Mouse (Mus musculus): ENCODE results near the gene Dolpp1.

Dolpp1 gene

DNA sequence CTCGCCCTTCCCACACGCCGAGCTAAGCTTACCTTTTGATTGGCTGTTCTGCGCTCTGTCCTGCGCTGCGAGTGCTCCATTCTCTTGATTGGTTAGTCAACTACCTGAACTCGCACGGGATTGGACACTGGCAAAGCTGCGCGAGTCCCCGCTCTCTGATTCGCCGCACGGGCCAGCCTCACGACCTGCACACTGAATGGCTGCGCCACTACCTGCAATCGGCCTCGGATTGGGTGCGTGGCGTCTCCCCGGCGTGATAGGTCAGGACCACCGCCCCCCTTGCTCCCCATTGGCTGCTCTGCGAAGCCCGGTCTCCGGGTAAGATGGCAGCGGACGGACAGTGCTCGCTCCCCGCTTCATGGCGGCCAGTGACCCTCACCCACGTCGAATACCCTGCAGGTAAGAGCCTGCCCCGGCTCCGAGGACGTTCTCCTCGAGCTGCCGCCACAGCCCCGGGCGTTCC, at the start of gene Dolpp1:
Gene Dolpp1 (plus strand): TSS at position 141 of the 463 bp plus-strand sequence.
- peak; percentile 96 for DNase-seq (ENCODE audit: low read depth, low spot score)

DNA sequence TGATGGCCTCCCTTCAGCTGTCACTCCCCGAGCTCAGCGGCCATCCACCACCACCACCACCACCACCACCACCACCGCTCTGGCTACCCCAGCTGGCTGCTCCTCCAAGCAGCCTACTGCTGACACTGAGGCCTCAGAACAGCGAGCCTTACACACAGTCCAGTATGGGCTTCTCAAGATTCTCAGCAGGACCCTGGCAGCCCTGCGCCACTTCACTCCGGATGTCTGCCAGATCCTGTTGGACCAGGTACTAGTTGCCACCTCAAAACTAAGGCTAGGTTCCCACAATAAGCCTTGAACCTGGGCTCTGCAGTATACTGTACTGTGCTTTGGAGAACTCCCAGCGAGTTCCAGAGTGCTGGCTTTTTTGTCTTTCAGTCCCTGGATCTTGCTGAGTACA, 49.5 kb upstream of the Dolpp1 start:
- no peak for DNase-seq (ENCODE audit: low read depth, low spot score)

DNA sequence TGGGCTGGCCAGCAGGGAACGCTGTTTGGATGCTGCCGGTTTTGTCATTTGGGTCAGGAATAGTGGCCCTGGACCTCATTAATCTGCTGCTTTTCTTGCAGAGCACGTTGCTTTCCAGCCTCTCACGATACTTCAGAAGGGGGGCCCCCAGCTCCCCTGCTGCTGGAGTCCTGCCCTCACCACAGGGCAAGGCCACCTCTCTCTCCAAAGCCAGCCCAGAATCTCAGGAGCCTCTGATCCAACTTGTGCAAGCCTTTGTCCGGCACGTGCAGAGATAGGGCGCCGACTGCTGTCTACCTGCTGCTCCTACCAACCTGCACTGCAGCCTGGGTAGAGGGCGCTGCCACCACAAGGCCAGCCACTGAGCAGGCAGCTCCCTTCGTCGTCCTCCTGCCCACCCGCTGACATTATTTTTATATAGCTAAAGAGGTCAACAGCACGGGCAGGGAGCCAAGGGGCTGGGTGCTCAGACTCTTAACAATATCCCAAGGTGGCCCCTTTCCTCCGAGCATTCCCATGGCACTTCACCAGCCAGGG, 48.4 kb upstream of the Dolpp1 start:
- DNase-seq (ENCODE audit: low read depth, low spot score), result no peak

DNA sequence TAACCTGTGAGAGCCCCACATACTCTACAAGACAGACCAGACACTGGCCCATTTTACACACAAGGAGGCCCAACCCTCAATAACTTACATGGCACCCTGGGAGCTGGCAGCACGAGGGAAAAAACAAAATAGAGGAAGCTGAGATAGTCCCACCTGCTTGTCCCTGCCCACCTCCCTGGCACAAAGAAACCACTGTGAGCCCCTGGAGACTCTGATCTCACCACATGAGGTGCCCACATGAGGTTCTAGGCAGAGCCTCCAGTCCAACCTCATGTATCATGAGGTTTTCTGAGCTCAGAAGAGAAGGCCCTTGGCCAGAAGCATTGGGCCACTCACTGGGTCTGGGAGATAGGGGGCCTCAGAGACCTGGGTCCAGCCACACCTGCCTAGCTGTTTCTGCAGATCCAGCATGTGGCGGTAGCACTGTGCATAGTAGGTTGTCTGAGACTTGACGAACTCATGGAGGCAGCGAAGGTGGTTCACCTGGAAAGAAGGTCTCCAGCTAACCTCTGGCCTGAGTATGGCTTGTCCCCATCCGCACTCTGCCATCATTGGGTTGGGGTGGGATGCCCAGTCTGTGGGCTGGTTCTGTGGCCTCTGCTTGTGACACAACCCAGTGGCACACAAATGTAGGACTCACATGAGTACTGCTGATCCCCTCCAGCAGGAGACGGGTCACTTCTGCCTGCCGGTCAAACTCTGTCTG, 45.9 kb upstream of the Dolpp1 start:
- DNase-seq (ENCODE audit: low read depth, low spot score), result no peak

DNA sequence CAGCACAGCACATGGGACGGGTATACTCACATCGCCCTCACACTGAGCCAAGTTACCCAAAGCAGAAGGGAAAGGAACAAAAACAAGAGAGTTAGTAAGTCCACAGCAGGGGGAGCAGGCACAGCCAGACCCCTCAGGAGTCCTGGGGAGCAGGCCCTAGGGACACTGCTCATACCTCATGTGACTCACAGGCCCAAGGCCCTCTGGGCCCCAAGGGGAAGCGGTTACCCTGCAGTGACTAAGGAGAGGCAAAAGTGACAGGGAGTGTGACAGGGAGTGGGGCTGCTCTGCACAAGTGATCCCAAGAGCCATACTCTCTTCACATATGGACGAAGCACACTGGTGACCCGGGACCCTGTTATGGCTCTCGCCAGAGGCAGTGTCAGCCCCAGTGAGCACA, 42.9 kb upstream of the Dolpp1 start:
- DNase-seq (ENCODE audit: low read depth, low spot score), result no peak

DNA sequence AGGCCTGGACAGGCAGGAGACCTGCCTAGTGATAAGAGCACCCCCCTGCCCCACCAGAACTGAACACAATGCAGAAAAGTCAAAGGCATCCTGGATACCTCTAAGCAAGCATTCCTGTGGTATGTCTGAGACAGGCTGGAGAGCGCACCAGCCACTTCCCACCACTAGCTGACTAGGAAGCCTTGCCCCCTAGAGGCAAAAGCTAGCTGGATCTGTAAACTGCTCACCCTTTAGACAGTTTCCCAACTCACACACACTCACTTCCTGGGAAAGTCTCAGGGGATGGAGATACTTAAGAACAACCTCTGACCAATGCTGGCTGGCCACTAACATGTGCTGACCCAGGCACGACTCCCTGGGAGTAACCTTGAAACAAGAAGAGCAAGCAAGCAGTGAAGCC, 40.9 kb upstream of the Dolpp1 start:
- DNase-seq (ENCODE audit: low read depth, low spot score), result no peak

DNA sequence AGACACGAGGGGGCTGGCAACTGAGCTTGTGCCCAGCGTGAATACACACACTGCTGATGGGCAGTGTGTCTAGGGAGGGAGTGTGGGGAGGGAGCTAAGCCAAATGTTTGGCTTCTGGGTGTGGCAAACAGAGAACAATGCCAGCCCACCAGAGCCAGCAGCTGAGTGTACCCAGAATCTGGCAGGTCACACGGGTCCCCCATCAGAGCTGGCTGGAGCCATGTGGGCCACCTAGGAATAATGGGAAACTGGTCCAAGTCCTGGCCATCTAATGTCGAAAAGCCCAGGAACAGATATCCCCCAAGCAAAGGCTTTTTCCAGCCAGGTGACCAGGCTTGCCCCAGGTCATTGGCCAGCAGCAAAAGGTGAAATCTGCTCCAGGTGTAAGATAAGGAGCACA, 36.2 kb upstream of the Dolpp1 start:
- no peak for DNase-seq (ENCODE audit: low read depth, low spot score)

DNA sequence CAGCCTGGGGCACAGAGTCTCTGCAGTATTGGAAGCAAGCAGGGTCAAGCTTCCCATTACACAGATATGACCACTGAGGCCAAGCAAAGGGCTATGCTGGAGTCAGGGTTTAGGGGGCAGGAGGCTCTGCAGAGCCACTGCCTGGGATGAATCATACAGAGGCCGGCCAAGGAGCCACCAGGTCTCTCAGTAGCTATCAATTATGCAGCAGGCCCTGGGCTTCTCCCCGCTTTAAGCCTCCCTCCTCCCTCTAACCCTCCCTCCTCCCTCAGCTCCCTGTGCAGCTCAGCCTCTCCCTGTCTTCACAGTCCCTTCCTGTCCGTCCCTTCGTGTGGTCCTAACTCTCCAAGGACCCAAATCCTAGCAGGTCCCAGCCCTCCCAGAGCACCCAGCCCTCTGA, 35.8 kb upstream of the Dolpp1 start:
- no peak for DNase-seq (ENCODE audit: low read depth, low spot score)

DNA sequence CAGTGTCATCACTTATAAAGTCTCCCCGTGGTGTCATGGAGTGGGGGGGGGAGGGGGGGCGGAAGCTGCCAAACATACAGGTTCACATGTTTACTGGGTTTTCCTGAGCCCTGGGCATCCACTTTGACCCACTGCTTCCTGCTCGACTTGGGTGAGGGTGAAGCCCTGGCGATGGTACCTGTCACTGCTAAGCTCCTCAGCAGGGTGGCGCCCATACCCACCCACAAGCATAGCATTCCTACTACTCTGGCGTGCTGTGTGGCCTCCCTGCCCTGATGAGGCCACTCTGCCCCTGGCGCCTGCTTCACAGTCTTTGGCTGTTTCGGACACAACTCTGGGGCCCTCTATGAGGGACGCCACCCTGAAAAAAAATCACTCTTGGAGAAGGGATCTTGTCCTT, 35.1 kb upstream of the Dolpp1 start:
- DNase-seq (ENCODE audit: low read depth, low spot score), result no peak

DNA sequence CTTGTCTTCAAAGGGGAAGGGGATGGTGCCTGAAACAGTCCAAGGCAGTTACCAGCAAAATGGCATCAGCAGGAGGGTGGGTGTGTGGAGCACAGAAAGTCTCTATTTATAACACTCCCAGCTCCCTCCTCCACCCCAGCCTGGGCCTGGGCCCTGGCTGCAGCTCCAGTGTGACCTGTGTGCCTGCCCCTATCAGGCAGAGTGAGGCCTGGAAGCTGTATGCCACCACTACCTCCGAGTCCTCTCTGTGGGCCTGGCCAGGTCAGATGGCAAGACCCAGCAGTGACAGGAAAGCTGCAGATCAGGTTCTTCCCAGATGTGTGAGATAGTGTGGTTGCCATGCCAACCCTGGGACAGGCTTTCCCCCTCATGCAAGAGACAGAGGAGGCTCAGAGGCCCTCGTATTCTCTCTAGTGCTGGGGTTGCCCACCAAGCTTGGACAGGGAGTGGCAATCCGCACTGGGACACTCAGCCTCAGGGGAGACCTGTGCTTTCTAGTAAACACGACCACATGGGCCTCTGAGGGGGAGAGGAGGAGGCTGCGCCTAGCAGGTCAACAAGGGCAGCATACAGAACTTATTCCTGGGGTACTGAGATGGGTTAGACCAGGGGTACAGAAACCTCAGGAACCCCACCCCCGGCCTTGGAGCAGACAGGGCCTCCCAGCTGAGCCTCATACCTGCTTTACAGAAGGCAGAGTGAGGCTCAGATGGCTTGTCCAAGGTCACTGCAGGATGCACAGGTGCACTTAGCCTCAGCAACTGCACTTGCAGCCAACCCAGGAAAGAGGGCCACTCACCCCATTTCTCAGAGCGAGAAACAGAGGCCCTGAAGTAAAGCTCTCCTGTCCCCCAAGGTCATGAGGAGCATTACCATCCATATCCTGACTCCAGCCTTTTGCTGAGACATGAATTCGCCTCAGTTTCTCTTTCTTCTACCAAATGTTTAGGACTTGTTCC, 34.2 kb upstream of the Dolpp1 start:
- no peak for DNase-seq (ENCODE audit: low read depth, low spot score)

DNA sequence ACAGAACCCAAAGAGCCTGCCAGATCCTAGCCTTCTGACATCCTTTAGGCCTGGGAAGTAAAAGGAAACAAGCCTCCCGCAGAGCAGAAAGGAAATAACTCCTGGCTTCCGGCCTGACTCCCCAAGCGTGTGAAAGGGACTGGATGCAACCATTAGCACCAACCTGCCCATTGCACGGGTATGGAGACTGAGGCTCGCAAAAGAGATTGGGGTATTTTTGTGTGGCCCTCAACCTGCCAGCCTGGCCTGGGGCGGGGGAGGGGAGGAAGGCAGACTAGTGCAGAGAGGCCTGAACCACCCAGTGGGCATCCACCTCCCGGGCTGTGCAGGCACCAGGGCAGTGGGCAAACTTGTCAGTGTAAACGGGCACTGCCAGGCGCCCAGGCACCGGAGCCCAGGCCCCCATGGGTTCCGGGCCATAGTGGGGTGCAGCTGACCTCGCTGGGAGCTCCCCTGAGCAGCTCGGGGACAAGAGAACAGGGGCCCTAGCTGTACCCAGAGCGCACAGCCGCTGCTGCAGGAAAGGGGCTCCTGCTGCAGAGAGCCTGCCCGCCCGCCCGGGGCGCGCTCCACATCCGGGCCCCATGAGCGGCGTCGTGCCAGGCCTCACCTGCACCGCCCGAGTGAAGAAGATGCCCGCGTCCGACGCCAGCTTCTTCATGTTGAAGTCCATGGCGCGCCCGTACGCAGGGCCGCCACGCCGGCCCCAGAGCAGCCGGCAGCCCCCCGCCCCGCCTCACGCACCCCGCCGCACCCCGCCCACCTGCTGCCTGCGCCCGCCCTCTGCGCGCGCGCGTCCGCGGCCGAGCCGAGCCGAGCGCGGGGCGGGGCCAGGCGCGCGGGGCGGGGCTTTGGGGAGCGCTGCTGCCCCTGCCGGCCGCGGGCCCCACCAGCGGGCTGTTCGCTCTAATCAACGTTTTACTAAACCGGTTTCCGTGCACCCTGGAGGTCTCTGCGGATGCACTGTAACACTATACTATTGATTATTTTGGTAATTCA, 33.2 kb upstream of the Dolpp1 start, which contains the start of gene Sh3glb2:
Gene Sh3glb2 (minus strand): TSS at position 805 of the 999 bp plus-strand sequence.
- DNase-seq (ENCODE audit: low read depth, low spot score), result peak; percentile 82

DNA sequence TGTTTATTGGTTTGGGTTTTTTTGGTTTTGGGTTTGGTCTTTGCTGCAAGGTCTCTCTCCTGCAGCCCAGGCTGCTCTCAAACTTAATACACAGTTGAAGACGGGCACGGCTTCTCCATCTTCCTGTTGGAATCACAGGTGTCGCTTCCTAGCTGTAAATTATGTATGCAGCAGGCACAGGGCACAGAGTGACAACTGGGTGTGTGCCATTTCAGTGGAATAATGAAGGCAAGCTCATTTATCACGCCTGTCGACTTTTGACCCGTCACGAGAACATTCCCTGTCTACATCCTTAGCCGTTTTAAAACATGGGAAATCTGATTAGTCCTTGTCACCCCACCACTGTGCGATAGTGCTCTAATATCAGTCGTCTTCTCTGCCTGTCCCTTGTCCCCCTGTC, 31.4 kb upstream of the Dolpp1 start:
- no peak for DNase-seq (ENCODE audit: low read depth, low spot score)

DNA sequence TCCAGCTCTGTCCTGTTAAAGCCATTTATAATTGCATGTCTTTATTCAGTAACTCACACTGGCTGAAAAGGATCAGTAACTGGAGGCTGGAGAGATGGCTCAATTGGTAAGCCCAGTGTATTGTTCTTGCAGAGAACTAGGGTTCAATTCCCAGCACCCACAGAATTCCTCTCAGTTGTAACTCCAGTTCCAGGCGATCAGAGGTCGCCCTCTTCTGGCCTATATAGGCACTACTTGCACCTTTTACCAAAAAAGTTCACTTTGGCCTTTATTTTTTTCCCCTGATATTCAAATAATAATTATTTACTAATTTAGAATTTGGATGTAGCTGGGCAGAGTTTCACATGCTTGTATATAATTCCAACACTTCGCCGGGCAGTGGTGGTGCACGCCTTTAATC, 29.2 kb upstream of the Dolpp1 start:
- no peak for DNase-seq (ENCODE audit: low read depth, low spot score)

DNA sequence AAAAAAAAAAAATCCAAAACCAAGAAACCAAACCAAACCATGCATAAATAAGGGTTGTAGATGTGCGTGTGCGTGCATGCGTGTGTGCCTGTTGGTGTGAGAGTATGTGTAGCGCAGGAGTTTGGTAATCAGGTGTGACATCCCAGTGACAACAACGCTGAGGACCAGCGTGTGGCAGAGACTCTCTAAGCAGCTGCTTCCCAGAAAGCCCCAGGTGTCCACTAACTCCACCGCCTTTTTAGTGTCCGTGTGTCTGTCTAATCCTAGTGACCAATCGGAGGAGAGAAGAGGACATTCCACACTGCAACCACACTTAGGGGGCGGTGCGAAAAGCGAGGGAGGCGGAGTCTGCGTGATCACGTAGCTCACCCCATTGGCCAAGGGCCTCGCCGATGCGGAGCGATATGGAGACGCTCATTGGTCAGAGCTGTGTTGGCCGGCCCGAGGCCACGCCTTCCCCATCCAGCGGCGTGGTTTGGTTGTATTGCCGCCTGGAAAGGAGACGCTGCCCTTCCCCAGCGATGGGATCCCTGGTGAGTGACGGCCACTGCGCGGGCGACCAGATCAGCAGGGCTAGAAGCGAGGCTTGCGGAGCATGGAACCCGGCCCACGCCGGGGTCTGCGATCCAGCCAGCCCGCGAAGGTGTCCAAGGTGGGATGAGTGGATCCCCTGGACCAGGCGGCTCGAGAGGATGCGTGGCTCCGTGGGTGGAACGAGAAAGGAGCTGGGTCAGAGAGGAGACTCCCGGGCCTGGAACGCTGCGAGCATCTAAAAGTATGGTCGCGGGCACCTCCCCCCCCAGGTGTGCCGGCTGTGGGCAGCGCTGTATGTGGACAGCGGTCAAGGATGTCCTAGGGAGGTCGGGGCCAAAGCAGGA, 28.0 kb upstream of the Dolpp1 start, which contains the start of gene Miga2:
Gene Miga2 (plus strand): TSS at position 461 of the 878 bp plus-strand sequence.
- peak; percentile 99 for DNase-seq (ENCODE audit: low read depth, low spot score)

DNA sequence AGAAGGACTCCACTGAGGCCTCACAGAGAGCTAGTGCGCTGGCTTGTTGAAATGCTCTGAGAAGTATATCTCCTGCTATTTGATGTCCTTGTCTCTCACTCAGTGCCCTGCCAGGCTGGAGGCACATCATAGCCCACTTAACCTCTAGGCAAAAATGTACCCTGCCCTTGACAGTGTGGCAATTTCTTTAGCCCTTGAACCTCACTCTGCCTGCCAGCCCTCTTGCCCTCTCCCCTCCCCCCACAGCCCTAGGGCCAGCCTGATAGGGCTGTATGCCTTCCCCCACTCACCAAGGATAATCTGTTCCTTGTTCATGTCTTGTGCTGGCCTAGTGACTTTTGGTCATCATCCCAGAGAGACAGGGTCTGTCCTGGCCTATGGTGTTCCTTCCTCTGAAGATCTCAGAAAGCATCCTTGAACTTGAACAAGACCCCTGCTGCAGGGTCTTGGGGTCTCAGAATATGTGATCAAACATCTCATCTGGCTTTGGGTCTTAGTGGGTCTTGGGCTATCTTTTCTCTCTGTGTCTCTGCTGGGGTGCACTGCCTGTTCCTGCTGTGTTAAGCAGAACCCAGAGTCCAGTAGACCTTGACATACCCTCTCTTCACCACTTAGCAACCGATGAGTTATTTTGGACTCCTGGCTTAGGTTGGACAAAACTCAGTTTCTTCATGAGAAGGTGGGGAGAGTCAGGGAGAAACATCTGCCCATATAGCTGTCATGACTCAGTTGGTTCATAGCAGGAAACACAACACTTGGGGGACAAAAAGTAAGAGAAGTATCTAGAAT, 26.6 kb upstream of the Dolpp1 start:
- no peak for DNase-seq (ENCODE audit: low read depth, low spot score)

DNA sequence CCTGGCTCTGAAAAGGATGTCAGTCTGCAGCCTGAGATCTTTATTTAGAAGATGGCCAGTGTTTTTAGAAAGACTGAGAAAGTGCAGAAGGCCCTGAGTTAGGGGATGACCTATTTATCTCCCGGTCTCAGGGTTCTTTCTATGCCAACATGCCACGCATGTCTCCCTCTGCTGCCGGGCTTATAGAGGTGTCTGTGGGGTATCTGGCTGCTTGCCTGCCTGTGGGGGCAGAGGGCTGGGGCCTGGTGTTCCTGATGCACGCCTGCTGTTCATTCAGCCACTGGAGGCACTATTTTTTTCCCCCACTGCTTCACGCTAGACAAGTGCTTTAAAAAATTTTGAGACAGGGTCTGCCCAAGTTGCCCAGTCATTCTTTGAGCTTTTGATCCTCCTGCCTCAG, 25.9 kb upstream of the Dolpp1 start:
- no peak for DNase-seq (ENCODE audit: low read depth, low spot score)

DNA sequence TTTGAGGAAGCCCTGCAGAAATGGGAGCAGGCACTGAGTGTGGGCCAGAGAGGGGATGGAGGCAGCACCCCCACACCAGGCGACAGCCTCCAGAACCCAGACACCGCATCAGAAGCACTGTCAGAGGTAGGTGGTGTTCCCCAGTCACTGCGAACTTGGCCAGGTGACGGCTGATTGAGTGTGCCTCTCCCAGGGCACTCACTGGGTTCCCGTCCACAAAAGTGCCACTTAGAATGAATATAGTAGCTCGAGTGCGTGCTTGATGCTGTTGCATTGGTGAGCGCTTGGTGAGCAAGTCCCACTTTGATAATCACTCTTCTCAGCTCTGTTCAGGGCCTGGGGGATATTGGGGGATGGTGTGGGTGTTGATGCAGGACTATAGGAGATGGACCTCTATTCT, 20.5 kb upstream of the Dolpp1 start:
- no peak for DNase-seq (ENCODE audit: low read depth, low spot score)

DNA sequence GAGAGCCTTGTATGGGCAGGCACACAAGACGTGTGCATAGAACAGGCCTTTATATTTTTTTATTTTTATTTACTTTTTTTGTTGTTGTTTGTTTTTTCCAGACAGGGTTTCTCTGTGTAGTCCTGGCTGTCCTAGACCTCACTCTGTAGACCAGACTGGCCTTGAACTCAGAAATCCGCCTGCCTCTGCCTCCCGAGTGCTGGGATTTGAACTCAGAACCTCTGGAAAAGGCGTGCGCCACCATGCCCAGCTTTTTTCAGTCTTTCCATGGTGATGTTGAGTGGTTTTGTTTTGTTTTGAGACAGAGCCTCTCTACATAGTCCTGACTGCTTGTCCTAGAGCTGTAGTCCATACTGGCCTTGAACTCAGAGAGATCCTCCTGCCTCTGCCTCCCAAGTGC, 19.3 kb upstream of the Dolpp1 start:
- DNase-seq (ENCODE audit: low read depth, low spot score), result no peak

DNA sequence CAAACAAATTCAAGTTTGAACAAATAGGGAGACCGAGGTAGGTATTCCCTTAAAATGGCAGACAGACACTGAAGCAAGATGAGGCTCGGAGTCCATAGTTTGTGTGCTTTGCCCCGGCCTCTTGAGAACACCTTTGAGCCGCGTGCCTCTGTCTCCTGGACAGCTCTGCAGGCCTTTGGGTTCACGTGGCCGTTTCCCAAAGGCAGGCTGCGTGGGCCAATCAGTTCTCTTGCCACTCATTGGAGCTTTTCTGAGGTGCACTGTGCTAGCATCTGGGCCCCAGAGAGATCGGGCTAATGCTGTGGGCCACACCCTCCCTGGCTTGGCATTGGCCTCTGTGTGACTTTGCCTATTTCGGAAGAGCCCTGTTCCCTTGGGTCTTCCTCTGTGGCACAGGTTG, 16.2 kb upstream of the Dolpp1 start:
- no peak for DNase-seq (ENCODE audit: low read depth, low spot score)
